Mouse (Mus musculus): ENCODE results near the gene Aldh1a2.

The Aldh1a2 gene

DNA sequence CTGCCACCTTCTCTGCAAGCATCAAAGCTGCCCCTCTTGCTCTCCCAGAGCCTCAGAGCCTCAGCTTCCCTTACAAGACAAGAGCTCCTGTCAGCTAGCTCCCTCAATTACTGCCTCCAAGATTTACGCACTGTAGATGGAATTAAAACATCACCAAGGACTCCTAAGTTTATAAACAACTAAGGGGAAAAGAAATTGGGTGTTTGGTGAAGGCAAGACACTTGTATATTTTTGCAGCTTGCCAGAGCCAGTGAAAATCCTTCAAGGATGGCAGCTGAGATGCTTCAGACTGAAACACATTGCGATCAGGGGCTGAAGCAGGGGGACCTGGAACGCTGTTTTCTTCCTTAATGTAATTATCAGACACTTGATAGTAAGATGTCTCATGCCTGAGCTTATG, 47.1 kb downstream of the Aldh1a2 start:
- H3K4me3 ChIP-seq (replicated peaks; ENCODE audit: low read length): no peak overlapping the region
- H3K4me1 ChIP-seq (replicated peaks; ENCODE audit: low read depth, low read length): no peaks in the 10 kb centered on the region
- no peaks in the 10 kb centered on the region for H3K36me3 ChIP-seq (ENCODE audit: insufficient read depth, low read length)
- TF ChIP-seq NANOG (IDR thresholded peaks at IDR 0.05; ENCODE audit: borderline replicate concordance, low read length) (no peak), POU5F1 (IDR thresholded peaks at IDR 0.05; ENCODE audit: borderline replicate concordance, low read length) (no peak), CTCF (conservative IDR thresholded peaks at IDR 0.05; ENCODE audit: low read length) (no peak)
- H3K27me3 ChIP-seq (ENCODE audit: insufficient read depth, low read length): no peaks in the 10 kb centered on the region
- H3K9me3 ChIP-seq (ENCODE audit: low read length): no peaks in the 10 kb centered on the region

DNA sequence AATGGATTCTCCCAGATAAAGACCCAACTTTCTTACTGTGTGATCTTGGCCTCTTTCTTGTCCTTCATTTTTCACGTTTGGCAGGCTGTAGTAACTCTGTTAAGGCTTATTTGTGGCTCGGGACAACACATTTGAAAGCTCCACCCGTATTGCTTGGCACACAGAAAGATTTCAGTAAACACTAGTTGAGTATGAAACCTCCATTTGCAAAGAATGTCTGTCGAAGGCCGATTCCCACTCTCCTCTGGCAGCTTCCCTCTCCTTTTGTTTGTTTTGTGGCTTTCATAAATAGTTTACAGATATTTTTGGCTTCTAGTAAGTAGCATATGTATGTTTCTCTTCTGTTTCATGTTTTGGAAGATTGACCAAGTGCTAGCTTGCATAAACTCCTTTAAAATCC, 54.1 kb downstream of the Aldh1a2 start:
- TF ChIP-seq POU5F1 (IDR thresholded peaks at IDR 0.05; ENCODE audit: borderline replicate concordance, low read length) (no peak), NANOG (IDR thresholded peaks at IDR 0.05; ENCODE audit: borderline replicate concordance, low read length) (no peak), CTCF (conservative IDR thresholded peaks at IDR 0.05; ENCODE audit: low read length) (no peak)
- no peaks in the 10 kb centered on the region for H3K36me3 ChIP-seq (ENCODE audit: insufficient read depth, low read length)
- peaks cover 5% of the 10 kb centered on the region; the same call in 1 of the 2 replicates for H3K9me3 ChIP-seq (ENCODE audit: low read length)
- H3K4me3 ChIP-seq (replicated peaks; ENCODE audit: low read length): no peak overlapping the region
- no peaks in the 10 kb centered on the region for H3K27me3 ChIP-seq (ENCODE audit: insufficient read depth, low read length)
- H3K4me1 ChIP-seq (replicated peaks; ENCODE audit: low read depth, low read length): no peaks in the 10 kb centered on the region

DNA sequence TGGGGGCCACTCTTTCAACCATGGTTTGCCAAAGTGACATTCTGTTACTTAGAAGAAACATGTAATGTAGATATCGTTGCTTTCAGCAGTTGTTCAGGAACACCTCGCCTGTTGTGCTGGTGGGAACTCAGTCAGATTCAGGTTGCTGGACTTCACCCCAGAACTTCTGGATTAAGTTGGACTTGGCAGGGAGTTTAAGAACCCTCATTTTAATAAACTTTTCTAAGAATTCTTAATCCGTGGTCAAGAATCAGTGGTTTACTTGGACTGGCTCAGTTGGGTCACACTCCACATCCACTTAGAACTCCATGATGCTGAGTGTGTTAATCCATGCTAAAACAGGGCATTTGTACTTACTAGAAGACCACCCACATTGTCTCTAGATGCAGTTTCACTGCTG, 54.6 kb downstream of the Aldh1a2 start:
- no peak for TF ChIP-seq NANOG (IDR thresholded peaks at IDR 0.05; ENCODE audit: borderline replicate concordance, low read length)
- TF ChIP-seq CTCF (conservative IDR thresholded peaks at IDR 0.05; ENCODE audit: low read length): no peak
- no peak for TF ChIP-seq POU5F1 (IDR thresholded peaks at IDR 0.05; ENCODE audit: borderline replicate concordance, low read length)
- H3K27me3 ChIP-seq (ENCODE audit: insufficient read depth, low read length): 0 out of 2 replicates have a peak, but pooled peaks cover 3% of the 10 kb centered on the region
- H3K9me3 ChIP-seq (ENCODE audit: low read length): peaks cover 5% of the 10 kb centered on the region; the same call in 1 of the 2 replicates
- H3K4me3 ChIP-seq (replicated peaks; ENCODE audit: low read length): no peak overlapping the region
- no peaks in the 10 kb centered on the region for H3K36me3 ChIP-seq (ENCODE audit: insufficient read depth, low read length)
- H3K4me1 ChIP-seq (replicated peaks; ENCODE audit: low read depth, low read length): no peaks in the 10 kb centered on the region

DNA sequence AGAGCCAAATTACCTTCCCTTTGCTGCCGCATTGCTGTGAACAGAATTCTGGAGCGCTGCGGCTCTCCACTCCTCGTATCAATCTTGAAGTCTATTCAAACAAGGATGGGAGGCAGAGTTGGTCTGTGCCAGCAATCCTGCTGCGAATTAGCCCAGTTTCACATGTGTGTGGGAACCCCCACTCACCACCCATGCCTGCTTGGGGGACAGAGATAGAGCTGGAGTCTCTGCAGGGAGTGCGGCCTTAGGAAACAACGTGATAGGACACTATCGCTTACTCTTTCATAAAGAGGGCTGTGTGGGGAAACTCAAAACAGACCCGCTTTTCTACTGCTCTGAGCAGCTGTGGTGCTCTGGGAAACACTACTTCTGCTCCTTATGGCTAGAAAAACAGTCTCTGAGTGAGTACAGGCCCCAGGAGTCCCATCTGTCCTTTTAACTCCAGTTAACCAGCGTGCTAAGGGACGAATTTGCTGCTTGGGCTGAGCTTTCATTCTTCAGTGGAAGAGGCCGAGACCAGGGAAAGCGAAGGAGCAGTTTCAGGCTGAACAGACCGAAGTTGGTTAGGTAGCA, 60.6 kb downstream of the Aldh1a2 start:
- Histone ChIP-seq H3K4me1 (replicated peaks; ENCODE audit: low read depth, low read length) (no peaks in the 10 kb centered on the region), H3K27me3 (ENCODE audit: insufficient read depth, low read length) (peaks cover 3% of the 10 kb centered on the region; the same call in 1 of the 2 replicates), H3K4me3 (replicated peaks; ENCODE audit: low read length) (no peak overlapping the region), H3K36me3 (ENCODE audit: insufficient read depth, low read length) (no peaks in the 10 kb centered on the region), H3K9me3 (ENCODE audit: low read length) (peaks cover 5% of the 10 kb centered on the region; the same call in 1 of the 2 replicates)
- TF ChIP-seq CTCF (conservative IDR thresholded peaks at IDR 0.05; ENCODE audit: low read length) (no peak), NANOG (IDR thresholded peaks at IDR 0.05; ENCODE audit: borderline replicate concordance, low read length) (no peak), POU5F1 (IDR thresholded peaks at IDR 0.05; ENCODE audit: borderline replicate concordance, low read length) (no peak)

DNA sequence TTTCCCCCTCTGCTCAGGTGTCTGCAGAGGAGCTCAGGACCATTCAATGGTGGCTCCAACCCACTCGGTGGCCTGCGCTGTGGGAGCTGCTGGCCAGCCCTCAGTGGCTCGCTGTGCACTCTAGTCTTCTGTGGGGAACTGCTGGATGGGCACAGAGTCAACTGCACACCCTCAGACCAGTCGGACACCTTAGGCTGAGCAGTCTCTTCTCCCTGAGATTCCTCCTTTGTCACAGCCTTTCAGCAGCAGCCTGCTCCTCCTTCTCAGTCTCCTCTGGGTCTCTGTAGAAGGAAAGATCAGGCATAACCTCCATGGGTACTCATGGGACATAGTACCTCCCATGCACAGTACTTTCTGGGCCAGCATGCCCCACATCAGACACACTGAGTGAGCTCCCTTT, 63.2 kb downstream of the Aldh1a2 start:
- TF ChIP-seq NANOG (IDR thresholded peaks at IDR 0.05; ENCODE audit: borderline replicate concordance, low read length) (no peak), CTCF (conservative IDR thresholded peaks at IDR 0.05; ENCODE audit: low read length) (no peak), POU5F1 (IDR thresholded peaks at IDR 0.05; ENCODE audit: borderline replicate concordance, low read length) (no peak)
- no peaks in the 10 kb centered on the region for H3K4me1 ChIP-seq (replicated peaks; ENCODE audit: low read depth, low read length)

DNA sequence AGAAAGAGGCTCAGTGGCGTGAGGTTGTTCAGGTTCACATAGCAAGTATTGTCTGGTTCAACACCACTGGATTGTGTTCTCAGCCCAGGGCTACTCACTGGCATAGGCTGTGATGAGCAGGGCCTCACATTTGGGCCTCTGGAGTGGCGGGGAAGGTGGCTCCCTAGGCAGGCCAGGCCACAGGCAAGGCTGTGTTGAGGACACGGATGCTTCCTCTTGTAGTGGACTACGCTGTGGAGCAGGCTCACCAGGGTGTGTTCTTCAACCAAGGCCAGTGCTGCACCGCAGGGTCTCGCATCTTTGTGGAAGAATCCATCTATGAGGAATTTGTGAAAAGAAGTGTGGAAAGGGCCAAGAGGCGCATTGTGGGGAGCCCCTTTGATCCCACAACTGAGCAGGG, 67.6 kb downstream of the Aldh1a2 start:
- Histone ChIP-seq H3K36me3 (ENCODE audit: insufficient read depth, low read length) (no peaks in the 10 kb centered on the region), H3K27me3 (ENCODE audit: insufficient read depth, low read length) (no peaks in the 10 kb centered on the region; the same call in 1 of the 2 replicates), H3K4me1 (replicated peaks; ENCODE audit: low read depth, low read length) (no peaks in the 10 kb centered on the region), H3K9me3 (ENCODE audit: low read length) (no peaks in the 10 kb centered on the region), H3K4me3 (replicated peaks; ENCODE audit: low read length) (no peak overlapping the region)
- no peak for TF ChIP-seq CTCF (conservative IDR thresholded peaks at IDR 0.05; ENCODE audit: low read length)

More for the DNA sequence above, 63.2 kb downstream of the Aldh1a2 start:
- Histone ChIP-seq H3K9me3 (ENCODE audit: low read length) (no peaks in the 10 kb centered on the region), H3K36me3 (ENCODE audit: insufficient read depth, low read length) (no peaks in the 10 kb centered on the region), H3K27me3 (ENCODE audit: insufficient read depth, low read length) (peaks cover 3% of the 10 kb centered on the region; the same call in 1 of the 2 replicates), H3K4me3 (replicated peaks; ENCODE audit: low read length) (no peak overlapping the region)

DNA sequence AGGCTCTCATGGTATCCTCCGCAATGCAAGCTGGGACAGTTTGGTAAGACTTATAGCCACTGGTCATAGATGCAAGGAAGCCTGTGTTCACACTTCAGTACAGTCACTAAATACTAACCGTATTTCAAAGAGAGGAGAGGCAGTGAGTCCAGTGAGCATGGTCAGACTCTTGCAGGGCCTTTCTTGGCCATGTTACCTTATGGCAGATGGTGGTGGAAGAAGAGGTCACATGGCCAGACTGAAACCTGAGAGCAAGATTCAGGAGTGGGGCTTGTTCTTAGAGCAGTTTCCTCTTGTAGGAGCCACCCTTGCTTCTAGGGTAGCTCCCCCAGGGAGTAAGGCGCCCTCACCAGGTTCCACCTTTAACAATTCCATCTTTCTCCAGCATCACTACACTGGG, 69.6 kb downstream of the Aldh1a2 start:
- Histone ChIP-seq H3K27me3 (ENCODE audit: insufficient read depth, low read length) (no peaks in the 10 kb centered on the region; the same call in 1 of the 2 replicates), H3K9me3 (ENCODE audit: low read length) (no peaks in the 10 kb centered on the region)
- no peak for TF ChIP-seq POU5F1 (IDR thresholded peaks at IDR 0.05; ENCODE audit: borderline replicate concordance, low read length)
- no peak for TF ChIP-seq NANOG (IDR thresholded peaks at IDR 0.05; ENCODE audit: borderline replicate concordance, low read length)
- TF ChIP-seq CTCF (conservative IDR thresholded peaks at IDR 0.05; ENCODE audit: low read length): no peak

DNA sequence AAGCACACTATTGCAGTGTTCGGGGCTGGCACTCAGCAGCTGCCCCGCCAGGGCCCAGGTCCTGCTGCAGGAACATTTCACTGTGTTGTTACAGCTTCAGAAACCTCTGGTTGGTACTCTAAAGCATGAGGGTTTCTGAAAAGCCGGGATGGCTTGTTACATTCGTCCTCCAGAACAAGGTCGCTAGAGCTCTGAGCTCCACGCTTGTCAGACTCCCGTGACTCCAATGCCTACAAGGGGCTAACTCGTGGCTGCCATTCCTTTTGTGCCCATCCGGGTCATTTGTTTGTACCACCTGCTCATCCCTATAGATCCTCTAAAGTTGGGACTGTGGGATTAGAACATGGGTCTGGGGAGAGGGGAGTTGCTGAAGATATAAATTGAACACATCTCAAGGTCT, 70.8 kb downstream of the Aldh1a2 start:
- H3K9me3 ChIP-seq (ENCODE audit: low read length): no peaks in the 10 kb centered on the region

More for the DNA sequence above, 69.6 kb downstream of the Aldh1a2 start:
- Histone ChIP-seq H3K36me3 (ENCODE audit: insufficient read depth, low read length) (no peaks in the 10 kb centered on the region), H3K4me3 (replicated peaks; ENCODE audit: low read length) (no peak overlapping the region), H3K4me1 (replicated peaks; ENCODE audit: low read depth, low read length) (no peaks in the 10 kb centered on the region)

DNA sequence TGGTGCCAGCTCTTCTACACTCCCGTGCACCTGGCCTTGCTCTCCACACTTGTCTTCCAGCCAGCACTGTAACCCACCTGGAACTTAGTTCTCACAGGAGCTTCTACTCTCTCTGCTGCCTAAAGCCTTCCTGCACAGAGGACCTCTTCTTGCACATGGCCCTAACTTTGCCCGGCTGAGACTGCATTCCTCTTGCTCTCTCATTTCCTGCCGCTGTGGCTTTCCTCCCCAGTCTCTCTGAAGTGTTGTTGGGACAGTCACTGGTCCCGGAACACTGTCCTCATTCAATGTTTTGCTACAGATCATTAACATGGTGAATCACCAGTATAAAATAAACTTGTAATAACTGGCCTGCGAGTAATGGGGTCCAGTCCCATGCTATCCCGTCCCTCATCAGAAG, 73.1 kb downstream of the Aldh1a2 start:
- Histone ChIP-seq H3K36me3 (ENCODE audit: insufficient read depth, low read length) (no peaks in the 10 kb centered on the region), H3K4me3 (replicated peaks; ENCODE audit: low read length) (no peak overlapping the region), H3K9me3 (ENCODE audit: low read length) (no peaks in the 10 kb centered on the region), H3K27me3 (ENCODE audit: insufficient read depth, low read length) (peaks cover 7% of the 10 kb centered on the region; the same call in 1 of the 2 replicates), H3K4me1 (replicated peaks; ENCODE audit: low read depth, low read length) (no peaks in the 10 kb centered on the region)
- TF ChIP-seq POU5F1 (IDR thresholded peaks at IDR 0.05; ENCODE audit: borderline replicate concordance, low read length) (no peak), NANOG (IDR thresholded peaks at IDR 0.05; ENCODE audit: borderline replicate concordance, low read length) (no peak), CTCF (conservative IDR thresholded peaks at IDR 0.05; ENCODE audit: low read length) (no peak)

More for the DNA sequence above, 70.8 kb downstream of the Aldh1a2 start:
- no peaks in the 10 kb centered on the region for H3K36me3 ChIP-seq (ENCODE audit: insufficient read depth, low read length)
- H3K4me1 ChIP-seq (replicated peaks; ENCODE audit: low read depth, low read length): no peaks in the 10 kb centered on the region
- H3K27me3 ChIP-seq (ENCODE audit: insufficient read depth, low read length): no peaks in the 10 kb centered on the region; the same call in 1 of the 2 replicates
- TF ChIP-seq NANOG (IDR thresholded peaks at IDR 0.05; ENCODE audit: borderline replicate concordance, low read length) (no peak), POU5F1 (IDR thresholded peaks at IDR 0.05; ENCODE audit: borderline replicate concordance, low read length) (no peak), CTCF (conservative IDR thresholded peaks at IDR 0.05; ENCODE audit: low read length) (no peak)
- no peak overlapping the region for H3K4me3 ChIP-seq (replicated peaks; ENCODE audit: low read length)

All from E14TG2a.4 (cell line).